Mouse (Mus musculus) hindlimb bud, embryonic 11.5 days (tissue): ENCODE results near the gene Trip10.

Experiments used
- DNase-seq: peaks from one replicate; pipeline ENCODE4 v3.0.0-alpha.2; 2012; ENCODE audit warnings: low read depth, low spot score; ENCODE audit errors: extremely low spot score

Trip10 gene

GRCm38 (mm10) chr17:57249186-57250181 is at the start of gene Trip10:
TSS of gene Trip10 (plus strand) at chr17:57249455.
- peak; percentile 62 for DNase-seq

- DNase-seq, result no peak
These were observed 47.2 kb upstream of the Trip10 start for GRCm38 (mm10) chr17:57201841-57202724.

- DNase-seq, result no peak
These were observed 41.3 kb upstream of the Trip10 start for GRCm38 (mm10) chr17:57207938-57208337.

GRCm38 (mm10) chr17:57209330-57209729 is 39.9 kb upstream of the Trip10 start:
- DNase-seq, result no peak

GRCm38 (mm10) chr17:57211501-57211900 is 37.8 kb upstream of the Trip10 start:
- DNase-seq, result no peak

GRCm38 (mm10) chr17:57214676-57215387 is 34.4 kb upstream of the Trip10 start:
- DNase-seq, result no peak

- no peak for DNase-seq
These were observed 30.8 kb upstream of the Trip10 start for GRCm38 (mm10) chr17:57218335-57218900.

- DNase-seq, result no peak
These were observed 29.9 kb upstream of the Trip10 start for GRCm38 (mm10) chr17:57219167-57219883.

GRCm38 (mm10) chr17:57219884-57220207 is 29.4 kb upstream of the Trip10 start:
- DNase-seq, result no peak

- no peak for DNase-seq
These were observed 27.3 kb upstream of the Trip10 start for GRCm38 (mm10) chr17:57221911-57222310.

GRCm38 (mm10) chr17:57223313-57223712 is 25.9 kb upstream of the Trip10 start:
- no peak for DNase-seq

GRCm38 (mm10) chr17:57227468-57227867 is 21.8 kb upstream of the Trip10 start:
- no peak for DNase-seq

- no peak for DNase-seq
These were observed 21.2 kb upstream of the Trip10 start, which contains the start of gene C3 for GRCm38 (mm10) chr17:57228014-57228413. TSS of gene C3 (minus strand) at chr17:57228136.

GRCm38 (mm10) chr17:57228873-57229272 is 20.4 kb upstream of the Trip10 start:
- no peak for DNase-seq

GRCm38 (mm10) chr17:57229851-57230727 is 19.2 kb upstream of the Trip10 start:
- no peak for DNase-seq

- DNase-seq, result no peak
These were observed 18.5 kb upstream of the Trip10 start for GRCm38 (mm10) chr17:57230728-57231125.

- DNase-seq, result no peak
These were observed 17.9 kb upstream of the Trip10 start for GRCm38 (mm10) chr17:57231321-57231771.

- DNase-seq, result no peak
These were observed 17.1 kb upstream of the Trip10 start for GRCm38 (mm10) chr17:57232200-57232599.

GRCm38 (mm10) chr17:57233038-57233437 is 16.2 kb upstream of the Trip10 start:
- DNase-seq, result no peak
